Mouse (Mus musculus): ENCODE data around the gene Gltp. TPM values are rescaled to one million over a fixed set of nuclear protein-coding genes. Genes with fewer than 3 reads are reported as not detected.

Gene Gltp
- polyA plus RNA-seq, 1 experiment: 6.3 TPM

DNA sequence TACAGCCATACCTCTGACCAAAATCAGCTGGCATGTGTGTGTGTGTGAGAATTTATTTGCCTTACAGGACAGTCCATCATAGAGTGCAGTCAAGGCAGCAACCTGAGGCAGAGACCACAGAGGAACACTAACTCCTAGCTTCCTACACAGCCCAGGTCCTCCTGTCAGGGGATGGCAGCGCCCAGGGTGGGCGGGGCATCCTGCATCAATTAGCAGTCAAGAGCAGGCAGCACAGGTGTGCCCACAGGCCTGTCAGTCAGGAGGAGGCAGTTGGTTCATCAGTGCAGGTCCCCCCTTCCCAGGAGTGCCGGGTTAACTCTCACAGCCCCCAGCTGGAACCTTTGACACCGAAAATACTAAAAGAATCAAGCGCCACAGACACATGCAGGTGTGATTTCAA is 21.8 kb downstream of the Gltp start:
- H3K9me3 ChIP-seq (ENCODE audit: control insufficient read depth, low read length): no peaks in the 10 kb centered on the region
- H3K27me3 ChIP-seq (ENCODE audit: control insufficient read depth): no peaks in the 10 kb centered on the region
- peaks cover 24% of the 10 kb centered on the region for H3K36me3 ChIP-seq (ENCODE audit: control insufficient read depth)
- peaks cover 15% of the 10 kb centered on the region for H3K4me1 ChIP-seq (ENCODE audit: control insufficient read depth)
- TF ChIP-seq TAL1 (IDR thresholded peaks at IDR 0.05; ENCODE audit: low read length) (no peak), GATA1 (IDR thresholded peaks at IDR 0.05; ENCODE audit: low read length) (no peak)
- H3K4me3 ChIP-seq (replicated peaks): no peak overlapping the region

DNA sequence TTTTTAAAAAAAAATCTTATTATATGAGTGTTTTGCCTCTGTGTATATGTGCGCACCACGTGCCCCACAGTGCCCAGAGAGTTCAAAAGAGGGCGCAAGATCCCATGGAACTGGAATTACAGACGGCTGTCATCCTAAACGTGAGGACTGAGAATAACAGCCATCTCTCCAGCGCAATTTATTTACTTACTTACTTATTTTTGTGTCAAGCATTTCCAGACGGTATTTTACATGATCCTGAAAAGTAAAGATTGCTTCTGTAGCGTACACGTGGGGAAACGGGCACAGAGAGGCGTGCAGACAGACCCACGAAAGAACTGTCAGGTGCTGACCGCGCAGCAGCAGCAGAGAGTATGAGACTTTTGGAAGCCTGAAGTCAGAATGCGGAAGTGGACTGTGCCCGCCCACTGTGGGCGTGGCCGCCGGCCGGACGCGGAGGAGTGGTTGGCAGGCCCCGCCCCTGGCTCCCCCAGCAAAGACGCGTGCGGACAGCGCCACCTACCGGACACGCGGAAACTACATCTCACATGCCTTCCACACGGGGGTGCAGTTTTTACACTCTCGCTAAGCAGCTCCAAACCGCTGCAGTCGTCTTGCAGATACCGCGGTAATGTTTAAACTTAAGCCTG is 23.4 kb downstream of the Gltp start:
- H3K36me3 ChIP-seq (ENCODE audit: control insufficient read depth): peaks cover 12% of the 10 kb centered on the region
- H3K4me1 ChIP-seq (ENCODE audit: control insufficient read depth): peaks cover 15% of the 10 kb centered on the region
- H3K4me3 ChIP-seq (replicated peaks): peak overlapping the region; percentile 59
- H3K27me3 ChIP-seq (ENCODE audit: control insufficient read depth): no peaks in the 10 kb centered on the region
- no peaks in the 10 kb centered on the region for H3K9me3 ChIP-seq (ENCODE audit: control insufficient read depth, low read length)
- TF ChIP-seq TAL1 (IDR thresholded peaks at IDR 0.05; ENCODE audit: low read length): no peak
- TF ChIP-seq GATA1 (IDR thresholded peaks at IDR 0.05; ENCODE audit: low read length): no peak

DNA sequence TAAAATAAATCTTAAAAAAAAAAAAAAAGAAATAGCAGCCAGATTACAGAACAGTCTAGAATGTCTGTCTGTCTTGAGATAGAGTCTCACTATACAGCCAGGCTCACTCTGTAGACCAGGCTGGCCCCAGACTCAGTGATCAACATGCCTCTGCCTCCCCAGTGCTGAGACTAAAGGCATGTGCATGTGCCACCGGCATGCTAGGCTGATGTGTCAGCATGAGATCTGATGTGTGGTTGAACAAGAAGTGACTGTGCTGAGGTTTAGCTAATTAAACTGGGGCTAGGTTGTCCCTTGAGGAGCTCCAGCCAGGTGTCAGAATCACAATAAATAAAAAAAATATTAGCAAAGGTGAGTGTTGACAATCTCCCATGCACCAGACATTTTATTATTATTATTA is 24.1 kb downstream of the Gltp start:
- no peak overlapping the region for H3K4me3 ChIP-seq (replicated peaks)
- peaks cover 15% of the 10 kb centered on the region for H3K4me1 ChIP-seq (ENCODE audit: control insufficient read depth)
- TF ChIP-seq TAL1 (IDR thresholded peaks at IDR 0.05; ENCODE audit: low read length) (no peak), GATA1 (IDR thresholded peaks at IDR 0.05; ENCODE audit: low read length) (no peak)
- H3K36me3 ChIP-seq (ENCODE audit: control insufficient read depth): peaks cover 12% of the 10 kb centered on the region
- peaks cover under 1% of the 10 kb centered on the region for H3K27me3 ChIP-seq (ENCODE audit: control insufficient read depth)
- H3K9me3 ChIP-seq (ENCODE audit: control insufficient read depth, low read length): no peaks in the 10 kb centered on the region

DNA sequence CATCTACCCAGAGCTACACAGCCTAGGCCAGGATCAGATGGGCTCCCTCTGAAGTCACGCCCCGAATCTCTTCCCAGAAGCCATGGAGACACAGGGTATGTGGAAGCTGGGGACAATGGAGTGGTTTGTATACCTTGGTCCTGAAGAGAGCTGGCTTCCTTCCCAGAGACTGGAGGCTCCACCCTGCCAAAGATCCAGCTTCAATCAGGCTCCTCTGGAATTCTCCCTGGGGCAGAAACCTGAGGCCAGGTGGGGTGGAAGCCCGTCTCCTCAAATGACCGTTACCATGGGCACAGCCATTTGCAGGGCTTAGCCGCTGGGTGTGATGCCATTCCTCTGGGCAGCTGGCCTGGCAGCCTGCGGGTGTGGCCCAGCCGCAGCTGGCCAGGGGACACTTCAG is 26.0 kb downstream of the Gltp start:
- Histone ChIP-seq H3K36me3 (ENCODE audit: control insufficient read depth) (peaks cover 3% of the 10 kb centered on the region; the same call in 1 of the 2 replicates), H3K9me3 (ENCODE audit: control insufficient read depth, low read length) (no peaks in the 10 kb centered on the region), H3K4me3 (replicated peaks) (no peak overlapping the region), H3K27me3 (ENCODE audit: control insufficient read depth) (peaks cover 15% of the 10 kb centered on the region), H3K4me1 (ENCODE audit: control insufficient read depth) (peaks cover 15% of the 10 kb centered on the region)
- no peak for TF ChIP-seq TAL1 (IDR thresholded peaks at IDR 0.05; ENCODE audit: low read length)
- TF ChIP-seq GATA1 (IDR thresholded peaks at IDR 0.05; ENCODE audit: low read length): no peak

DNA sequence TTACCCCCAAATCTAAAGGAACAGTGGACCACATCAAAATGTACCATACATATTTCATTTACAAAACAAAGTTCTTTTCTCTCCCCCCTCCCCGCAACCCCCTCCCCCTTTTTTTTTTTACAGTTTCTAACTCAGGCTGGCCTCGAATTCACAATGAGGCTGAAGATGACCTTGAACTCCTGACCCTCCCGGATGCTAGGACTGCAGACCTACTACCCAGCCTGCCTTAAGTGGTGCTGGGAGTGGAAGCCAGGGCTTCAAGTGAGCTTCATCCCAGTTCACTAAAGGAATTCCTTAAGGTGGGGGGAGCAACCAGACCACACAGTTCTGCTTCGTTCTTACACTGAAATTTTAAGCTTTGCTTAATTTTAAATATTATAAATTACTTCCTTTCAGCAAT is 26.6 kb downstream of the Gltp start:
- peaks cover 15% of the 10 kb centered on the region for H3K4me1 ChIP-seq (ENCODE audit: control insufficient read depth)
- H3K4me3 ChIP-seq (replicated peaks): no peak overlapping the region
- H3K9me3 ChIP-seq (ENCODE audit: control insufficient read depth, low read length): no peaks in the 10 kb centered on the region
- TF ChIP-seq TAL1 (IDR thresholded peaks at IDR 0.05; ENCODE audit: low read length) (no peak), GATA1 (IDR thresholded peaks at IDR 0.05; ENCODE audit: low read length) (no peak)
- H3K36me3 ChIP-seq (ENCODE audit: control insufficient read depth): peaks cover 3% of the 10 kb centered on the region; the same call in 1 of the 2 replicates
- peaks cover 21% of the 10 kb centered on the region for H3K27me3 ChIP-seq (ENCODE audit: control insufficient read depth)

DNA sequence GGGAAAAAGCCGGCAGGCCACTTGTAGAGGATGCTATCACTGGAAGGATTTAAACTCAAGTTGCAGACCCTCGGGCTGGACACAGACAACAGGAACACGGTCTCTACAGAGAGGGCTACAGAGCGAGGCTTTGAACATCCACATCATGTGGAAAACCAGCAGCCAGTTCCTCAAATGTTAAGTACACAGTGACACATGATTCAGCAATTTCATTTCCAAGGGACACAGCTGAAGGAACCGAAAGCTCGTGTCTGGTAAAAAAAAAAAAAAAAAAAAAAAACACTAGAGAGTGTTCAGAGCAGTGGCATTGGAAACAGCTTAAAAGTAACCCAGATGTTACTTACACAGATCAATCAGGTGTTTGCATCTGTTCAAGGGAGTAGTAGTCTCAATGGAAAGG is 29.8 kb downstream of the Gltp start:
- TF ChIP-seq TAL1 (IDR thresholded peaks at IDR 0.05; ENCODE audit: low read length) (no peak), GATA1 (IDR thresholded peaks at IDR 0.05; ENCODE audit: low read length) (no peak)
- Histone ChIP-seq H3K4me3 (replicated peaks) (no peak overlapping the region), H3K4me1 (ENCODE audit: control insufficient read depth) (peaks cover 1% of the 10 kb centered on the region; the same call in 1 of the 2 replicates), H3K27me3 (ENCODE audit: control insufficient read depth) (peaks cover 51% of the 10 kb centered on the region), H3K36me3 (ENCODE audit: control insufficient read depth) (no peaks in the 10 kb centered on the region), H3K9me3 (ENCODE audit: control insufficient read depth, low read length) (no peaks in the 10 kb centered on the region)

DNA sequence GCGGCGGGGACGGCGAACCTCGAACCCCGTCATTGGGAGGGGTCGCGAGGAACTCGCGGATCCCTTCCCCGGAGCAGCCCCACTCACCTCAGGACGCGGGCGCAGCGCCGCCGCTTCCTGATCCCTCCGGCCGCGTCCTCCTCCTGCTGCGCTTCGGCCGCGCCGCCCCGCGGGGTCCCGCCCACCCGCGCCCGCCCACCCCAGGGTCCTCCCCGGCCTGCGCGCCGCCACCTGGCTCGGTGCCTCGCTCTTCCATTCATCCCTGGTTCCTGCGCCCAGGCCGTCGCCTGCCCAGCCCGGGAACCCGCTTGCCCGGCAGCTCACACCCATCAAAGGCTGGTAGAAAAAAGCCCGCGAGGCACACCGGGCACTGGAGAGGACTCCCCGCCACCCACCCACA is 32.5 kb downstream of the Gltp start, which contains the start of gene Trpv4:
Gene Trpv4 (minus strand): TSS at position 167 of the 400 bp plus-strand sequence.
- TF ChIP-seq GATA1 (IDR thresholded peaks at IDR 0.05; ENCODE audit: low read length) (no peak), TAL1 (IDR thresholded peaks at IDR 0.05; ENCODE audit: low read length) (no peak)
- peak within 1 kb of the TSS; percentile 13 for H3K4me3 ChIP-seq (replicated peaks)
- H3K9me3 ChIP-seq (ENCODE audit: control insufficient read depth, low read length): no peaks in the 10 kb centered on the region
- peaks cover 57% of the 10 kb centered on the region for H3K27me3 ChIP-seq (ENCODE audit: control insufficient read depth)
- H3K4me1 ChIP-seq (ENCODE audit: control insufficient read depth): no peaks in the 10 kb centered on the region
- H3K36me3 ChIP-seq (ENCODE audit: control insufficient read depth): no peaks in the 10 kb centered on the region

DNA sequence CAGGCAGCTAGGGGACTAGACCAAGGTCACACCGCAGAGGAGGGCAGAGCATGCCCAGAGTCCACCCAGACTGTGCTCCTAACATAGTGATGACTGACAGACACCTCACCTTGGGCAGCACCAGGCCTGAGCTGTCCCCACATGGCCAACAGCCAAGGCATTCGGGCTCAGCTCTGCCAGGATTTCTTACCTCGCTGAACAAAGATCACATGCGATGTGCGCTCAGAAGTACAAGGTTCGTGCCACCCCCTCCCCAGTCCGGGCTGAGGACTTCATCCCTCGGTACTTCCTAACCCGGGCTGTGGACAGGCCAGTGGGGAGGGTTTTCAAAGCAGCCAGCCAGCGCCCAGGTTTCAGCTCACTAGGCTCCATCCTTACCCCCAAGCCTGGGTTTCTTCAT is 33.4 kb downstream of the Gltp start:
- no peak overlapping the region for H3K4me3 ChIP-seq (replicated peaks)
- H3K27me3 ChIP-seq (ENCODE audit: control insufficient read depth): peaks cover 57% of the 10 kb centered on the region
- no peaks in the 10 kb centered on the region for H3K36me3 ChIP-seq (ENCODE audit: control insufficient read depth)
- TF ChIP-seq GATA1 (IDR thresholded peaks at IDR 0.05; ENCODE audit: low read length): no peak
- TF ChIP-seq TAL1 (IDR thresholded peaks at IDR 0.05; ENCODE audit: low read length): no peak
- H3K9me3 ChIP-seq (ENCODE audit: control insufficient read depth, low read length): no peaks in the 10 kb centered on the region
- no peaks in the 10 kb centered on the region for H3K4me1 ChIP-seq (ENCODE audit: control insufficient read depth)

DNA sequence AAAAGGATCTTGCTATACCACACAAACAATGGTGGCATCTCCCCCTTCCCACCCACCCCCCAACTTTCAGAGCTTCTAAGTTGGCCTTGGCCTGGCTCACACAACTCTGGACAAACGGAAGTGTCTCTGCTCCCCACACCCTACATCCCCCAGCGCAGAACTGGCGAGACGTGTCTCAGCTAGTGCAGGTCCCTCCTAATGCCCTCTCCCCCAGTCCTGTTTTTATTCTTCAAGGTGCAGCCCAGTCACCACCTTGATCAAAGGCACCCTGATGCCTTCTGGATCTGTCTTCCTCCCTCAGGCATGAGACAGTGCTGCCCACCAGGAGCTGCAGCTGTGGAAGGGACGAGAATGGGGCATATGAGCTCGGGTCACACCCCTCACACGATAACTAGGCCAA is 34.5 kb downstream of the Gltp start:
- no peak for TF ChIP-seq TAL1 (IDR thresholded peaks at IDR 0.05; ENCODE audit: low read length)
- no peak for TF ChIP-seq GATA1 (IDR thresholded peaks at IDR 0.05; ENCODE audit: low read length)
- no peak overlapping the region for H3K4me3 ChIP-seq (replicated peaks)
- no peaks in the 10 kb centered on the region for H3K4me1 ChIP-seq (ENCODE audit: control insufficient read depth)
- no peaks in the 10 kb centered on the region for H3K36me3 ChIP-seq (ENCODE audit: control insufficient read depth)
- peaks cover 56% of the 10 kb centered on the region for H3K27me3 ChIP-seq (ENCODE audit: control insufficient read depth)
- no peaks in the 10 kb centered on the region for H3K9me3 ChIP-seq (ENCODE audit: control insufficient read depth, low read length)

DNA sequence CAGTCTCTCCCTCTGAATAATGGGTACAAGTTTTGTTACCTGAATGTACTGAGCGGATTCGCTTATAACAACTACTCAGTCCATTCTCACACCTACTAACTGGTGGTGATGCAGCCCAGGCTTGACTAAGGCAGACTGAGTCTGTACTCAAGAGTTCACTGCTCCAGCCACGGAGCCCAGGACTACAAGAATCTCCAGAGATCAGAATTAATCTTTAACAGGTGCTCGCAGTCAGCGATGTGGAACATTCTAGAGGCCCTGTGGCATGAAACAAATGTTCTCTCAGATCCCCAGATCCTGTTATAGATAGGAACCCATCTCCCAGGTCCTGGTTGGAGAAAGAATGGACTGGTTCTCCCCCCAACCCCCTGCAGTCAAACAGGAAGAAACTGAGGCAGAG is 35.1 kb downstream of the Gltp start:
- TF ChIP-seq GATA1 (IDR thresholded peaks at IDR 0.05; ENCODE audit: low read length) (no peak), TAL1 (IDR thresholded peaks at IDR 0.05; ENCODE audit: low read length) (no peak)
- no peaks in the 10 kb centered on the region for H3K4me1 ChIP-seq (ENCODE audit: control insufficient read depth)
- H3K4me3 ChIP-seq (replicated peaks): no peak overlapping the region
- H3K9me3 ChIP-seq (ENCODE audit: control insufficient read depth, low read length): no peaks in the 10 kb centered on the region
- peaks cover 59% of the 10 kb centered on the region for H3K27me3 ChIP-seq (ENCODE audit: control insufficient read depth)
- H3K36me3 ChIP-seq (ENCODE audit: control insufficient read depth): no peaks in the 10 kb centered on the region

Data from erythroblast, embryonic 14.5 days (primary cell).